Mouse (Mus musculus): ENCODE measurements around the gene Arhgef1.

Gene Arhgef1

GRCm38 (mm10) chr7:24947316-24948048, 44.8 kb downstream of the Arhgef1 start:
- no peak for DNase-seq

DNA sequence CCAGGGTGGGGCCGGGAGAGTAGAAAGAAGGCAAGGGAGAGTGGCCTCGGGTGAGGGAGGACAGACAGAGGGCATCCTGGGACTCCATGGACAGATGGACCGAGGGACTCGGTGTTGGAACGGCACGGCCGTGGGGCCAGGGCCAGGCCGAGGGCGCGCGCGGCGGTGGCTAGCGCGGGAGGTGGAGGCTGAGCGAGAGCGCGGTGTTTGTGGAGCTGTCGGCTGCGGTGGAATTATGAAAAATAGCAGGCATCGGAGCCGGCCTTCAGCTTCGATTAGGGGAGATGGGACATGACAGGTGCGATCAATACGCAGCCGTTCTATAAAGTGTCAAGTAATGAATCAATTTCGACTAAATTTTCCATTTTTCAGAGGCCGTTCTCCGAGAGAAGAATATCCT, 46.1 kb downstream of the Arhgef1 start:
- peak; percentile 50 to 53 for DNase-seq

GRCm38 (mm10) chr7:24949958-24950623, 47.4 kb downstream of the Arhgef1 start:
- DNase-seq: peak; percentile 87 to 94

DNA sequence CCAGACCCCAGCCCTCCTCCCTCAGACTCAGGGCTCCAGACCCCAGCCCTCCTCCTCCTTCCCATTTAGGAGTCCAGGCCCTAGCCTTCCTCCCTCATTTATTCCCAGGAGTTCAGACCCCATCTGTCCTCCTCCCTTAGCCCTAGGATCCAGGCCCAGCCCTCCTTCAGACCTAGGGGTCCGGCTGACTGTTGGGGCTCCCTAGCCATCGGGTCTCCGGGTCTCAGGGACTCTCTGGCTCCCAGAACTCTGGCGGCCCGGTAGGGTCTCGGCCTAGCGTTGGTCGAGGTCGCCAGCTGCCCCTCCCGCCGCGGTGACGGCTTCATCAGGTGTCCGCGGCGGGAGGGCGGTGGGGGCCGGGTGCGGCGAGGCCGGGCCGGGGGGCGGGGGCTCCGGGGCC, 51.3 kb downstream of the Arhgef1 start:
- DNase-seq: no peak

DNA sequence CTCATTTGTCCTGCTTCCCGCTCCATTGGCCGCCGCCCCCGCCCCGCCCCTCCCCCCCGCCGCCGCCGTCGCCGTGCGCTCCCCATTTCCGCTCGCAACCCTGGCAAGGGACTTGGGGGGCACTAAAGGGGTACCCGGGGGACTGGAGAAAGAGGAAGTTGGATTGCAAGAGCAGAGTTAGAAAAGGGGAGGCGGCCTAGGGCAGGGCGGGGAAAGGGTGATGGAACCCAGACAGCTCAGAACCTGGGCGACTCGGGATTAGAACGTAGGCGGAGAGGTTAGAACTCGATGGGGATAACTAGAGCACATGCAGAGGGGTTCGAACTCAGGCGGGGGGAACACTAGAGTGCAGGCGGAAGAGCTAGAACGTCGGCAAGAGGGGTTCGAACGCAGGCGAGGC, 51.7 kb downstream of the Arhgef1 start:
- no peak for DNase-seq

DNA sequence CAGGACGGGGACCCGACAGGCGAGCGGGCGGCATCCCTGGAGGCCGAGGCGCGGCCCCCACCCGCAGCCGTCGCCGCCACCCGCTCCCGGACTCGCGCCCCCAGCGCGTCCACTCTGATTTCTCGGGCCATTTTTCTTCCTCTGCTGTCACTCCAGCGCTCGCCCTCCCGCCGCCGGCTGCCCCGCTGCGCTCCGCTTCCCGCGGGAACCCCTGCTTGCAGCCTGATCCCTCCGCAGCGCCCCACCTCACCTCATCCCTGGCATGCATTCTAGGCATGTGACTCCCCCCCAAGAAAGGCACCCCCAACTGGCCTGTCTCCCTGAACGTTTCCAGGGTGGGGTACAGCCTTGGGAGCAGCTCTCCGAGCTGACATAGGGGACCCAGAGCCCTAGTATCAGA, 52.5 kb downstream of the Arhgef1 start:
- no peak for DNase-seq

DNA sequence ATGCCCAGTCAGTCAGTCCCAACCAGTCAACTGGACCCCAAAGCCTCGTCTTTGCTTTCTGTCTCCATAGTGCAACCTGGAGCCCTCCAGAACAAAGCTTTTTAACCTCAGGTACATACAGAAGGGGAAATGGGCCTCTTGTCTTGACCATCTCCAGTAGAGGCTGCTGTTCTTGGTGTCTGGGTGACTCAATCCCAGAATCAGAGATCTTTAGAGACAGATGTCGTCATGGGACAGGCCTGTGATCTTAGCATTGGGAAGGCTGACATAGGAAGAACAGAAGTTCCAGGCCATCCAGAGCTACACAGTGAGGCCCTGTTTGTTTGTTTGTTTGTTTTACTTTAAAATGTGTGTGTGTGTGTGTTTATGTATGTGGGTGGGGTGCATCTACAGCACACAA, 61.6 kb downstream of the Arhgef1 start:
- no peak for DNase-seq

GRCm38 (mm10) chr7:24964897-24965535, 62.3 kb downstream of the Arhgef1 start:
- peak; percentile 94 to 97 for DNase-seq

DNA sequence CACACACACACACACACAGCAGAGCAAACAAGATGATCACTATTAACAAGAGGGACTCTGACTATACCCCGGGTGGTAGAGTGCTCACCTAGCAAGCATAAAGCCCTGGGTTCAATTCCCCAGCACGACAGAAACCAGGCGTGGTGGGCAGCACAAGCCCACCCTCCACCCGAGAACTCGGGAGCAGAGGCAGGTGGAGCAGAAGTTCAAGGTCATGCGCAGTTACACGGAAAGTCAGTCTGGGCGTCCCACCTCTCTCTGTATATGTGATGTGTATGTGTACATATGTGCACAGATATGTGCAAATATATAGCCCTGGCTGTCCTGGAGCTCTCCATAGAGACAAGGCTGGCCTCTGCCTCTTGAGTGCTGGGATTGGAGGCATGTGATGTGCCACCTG, 65.3 kb downstream of the Arhgef1 start:
- no peak for DNase-seq

- DNase-seq: no peak
Measured at GRCm38 (mm10) chr7:24968463-24968862, 65.8 kb downstream of the Arhgef1 start.

DNA sequence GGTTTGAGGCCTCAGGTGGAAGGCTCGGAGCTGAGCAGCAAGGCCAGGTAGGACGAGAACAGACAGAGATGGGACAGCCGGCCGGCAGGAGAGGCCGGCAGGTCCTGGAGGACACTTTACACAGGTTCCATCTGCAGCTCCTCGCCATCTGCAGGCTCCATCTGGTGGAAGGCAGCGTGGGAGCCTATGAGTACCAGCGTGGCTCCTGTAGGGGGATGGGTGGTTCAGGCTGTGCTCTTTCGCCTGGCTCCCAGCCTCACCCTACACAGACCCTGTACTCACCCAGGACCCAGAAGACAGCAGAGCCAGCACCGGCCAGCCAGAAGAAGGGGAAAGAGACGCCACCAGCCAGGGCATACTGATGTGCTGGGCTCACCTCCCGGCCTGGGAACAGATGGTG, 67.1 kb downstream of the Arhgef1 start:
- peak; percentile 82 to 84 for DNase-seq

GRCm38 (mm10) chr7:24970341-24970740, 67.6 kb downstream of the Arhgef1 start:
- DNase-seq: no peak

GRCm38 (mm10) chr7:24971261-24971971, 68.7 kb downstream of the Arhgef1 start:
- DNase-seq: peak; percentile 62 to 82

DNA sequence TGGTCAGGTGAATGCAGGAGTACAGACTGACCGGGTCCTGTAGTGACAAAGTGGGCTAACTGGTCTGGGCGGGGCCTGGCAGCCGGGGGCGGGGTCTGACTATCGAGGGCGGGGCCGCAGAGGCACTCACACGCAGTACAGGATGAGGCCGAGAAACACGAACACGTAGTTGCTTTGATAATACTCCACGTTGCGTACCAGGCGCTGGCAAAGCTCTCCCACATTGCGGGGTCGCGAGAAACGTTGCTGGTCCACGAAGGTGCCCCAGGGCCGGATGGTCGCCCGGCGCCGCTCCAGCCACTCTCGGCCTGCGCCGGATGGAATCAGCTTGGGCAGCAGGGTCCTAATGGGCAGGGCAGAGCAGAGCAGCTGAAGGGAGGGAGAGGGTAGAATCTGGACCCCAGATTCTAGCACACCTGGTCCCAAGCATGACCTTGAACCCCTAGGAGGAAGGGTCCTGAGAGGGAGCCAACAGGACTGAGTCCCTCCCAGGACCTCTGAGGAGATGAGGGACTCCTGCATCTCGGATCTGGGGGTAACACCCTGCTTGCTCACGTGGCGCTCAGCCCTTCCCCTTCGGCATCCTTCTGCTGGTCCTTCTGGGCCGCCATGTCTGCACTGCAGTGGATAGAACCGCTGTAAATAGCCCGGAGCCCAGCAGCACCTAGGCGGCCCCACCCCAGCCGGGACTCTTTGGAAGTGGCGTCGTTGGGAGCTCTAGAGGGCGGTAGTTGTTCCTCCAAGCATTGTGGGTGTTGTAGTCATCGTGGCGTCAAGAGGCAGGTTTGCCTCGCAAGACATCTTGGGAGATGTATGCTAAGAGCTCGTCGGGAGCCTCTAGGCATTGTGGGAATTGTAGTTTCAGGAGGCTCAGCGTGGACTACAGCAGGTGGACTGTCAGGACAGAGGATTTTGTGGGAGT, 69.5 kb downstream of the Arhgef1 start, which contains the start of gene Rabac1:
TSS of gene Rabac1 (minus strand) at position 783 of the 922 bp plus-strand sequence.
- DNase-seq: peak; percentile 91

- no peak for DNase-seq
Measured at GRCm38 (mm10) chr7:24973208-24973607, 70.5 kb downstream of the Arhgef1 start.

DNA sequence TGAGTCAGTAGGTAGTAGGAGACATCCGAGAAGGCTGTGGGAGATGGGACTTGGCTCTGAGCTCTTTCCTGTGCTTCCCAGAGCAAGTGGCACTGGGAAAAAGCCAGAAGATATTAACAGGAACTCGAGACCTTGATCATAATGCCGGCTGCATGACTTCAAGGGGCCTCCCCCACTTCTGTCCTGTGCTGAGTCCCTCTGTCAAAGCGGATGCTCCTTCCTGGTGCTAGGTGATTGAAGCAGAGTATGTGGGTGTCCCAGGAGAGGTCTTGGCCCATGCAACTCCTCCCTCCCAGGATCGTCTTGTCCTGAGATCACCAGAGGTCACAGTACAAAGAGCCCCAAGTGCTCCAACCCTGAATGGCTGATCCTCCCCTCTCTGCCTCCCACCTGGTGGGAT, 71.2 kb downstream of the Arhgef1 start:
- no peak for DNase-seq

GRCm38 (mm10) chr7:24974893-24975595, 72.3 kb downstream of the Arhgef1 start:
- DNase-seq: peak; percentile 67 to 75

Measured in cerebellum, postnatal 14 days (tissue).